Mouse (Mus musculus) MEL-GATA-1-ER (cell line): ENCODE data around the gene Casp3.

Source experiments
- DNase-seq: peaks from one replicate; pipeline ENCODE4 v3.0.0-alpha.2; 2012; ENCODE audit warnings: low read depth; ENCODE audit errors: extremely low read depth

Casp3 gene

DNA sequence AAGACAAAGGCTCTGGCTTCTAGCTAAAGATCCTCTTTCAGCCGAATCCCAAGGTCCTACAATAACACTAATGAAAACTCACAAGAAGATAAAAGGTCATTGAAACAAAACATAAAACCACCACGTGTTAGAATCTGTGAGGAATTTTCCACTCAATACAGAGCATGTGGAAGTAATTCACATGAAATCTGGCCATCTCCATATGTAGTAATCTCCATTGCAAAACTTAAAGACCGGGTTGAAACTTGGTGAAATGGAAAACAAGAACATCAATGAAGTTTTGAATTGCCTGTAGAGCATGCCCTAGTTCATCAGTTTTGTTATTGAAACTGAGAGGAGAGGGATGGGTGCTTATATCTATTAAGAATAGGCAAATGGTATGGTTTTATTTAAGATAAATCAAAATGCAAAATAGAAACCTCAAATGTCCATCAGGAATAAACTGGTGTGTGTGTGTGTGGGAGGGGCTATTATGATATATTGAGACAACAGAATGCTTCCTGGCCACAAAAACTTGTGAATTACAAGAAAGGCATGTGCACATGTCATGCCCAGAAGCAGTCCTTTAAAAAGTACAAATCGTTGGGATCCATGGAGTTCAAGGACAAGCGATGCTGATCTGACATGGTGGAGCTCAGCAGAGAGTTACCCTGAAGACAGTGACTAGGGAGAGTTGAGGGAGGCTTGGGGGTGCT lies 63.7 kb downstream of the Casp3 start:
- DNase-seq: no peak

DNA sequence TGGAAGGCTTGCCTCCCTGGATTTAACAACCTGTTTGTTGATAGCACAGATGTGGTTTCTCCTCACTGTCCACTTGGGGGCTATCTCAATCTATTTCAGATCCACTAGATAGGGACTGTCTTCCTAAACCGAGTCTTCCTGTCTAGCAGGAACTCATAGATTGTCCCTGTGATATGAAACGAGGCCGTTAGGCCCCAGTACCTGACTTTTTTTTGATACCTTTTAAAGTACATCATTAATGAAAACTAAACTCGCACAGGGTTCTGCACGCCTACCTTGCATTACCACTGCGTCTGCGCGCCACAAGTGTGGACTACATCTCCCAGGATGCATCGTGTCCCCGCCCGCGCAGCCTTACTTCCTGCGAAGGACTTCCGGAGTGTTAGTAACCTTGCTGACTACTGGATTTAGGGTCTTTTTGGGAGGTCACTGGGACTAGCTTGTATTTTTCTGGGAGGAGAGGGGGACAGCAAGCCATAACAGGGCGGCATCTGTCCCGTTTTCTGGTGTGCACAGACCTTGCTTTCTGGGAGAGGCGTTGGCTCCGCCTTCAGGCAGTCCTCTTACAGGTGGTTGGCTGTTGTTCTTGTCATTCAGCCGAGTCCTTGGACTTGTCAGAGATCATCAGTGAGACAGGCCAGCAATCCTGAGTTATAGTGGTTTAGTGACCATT lies 69.7 kb downstream of the Casp3 start:
- DNase-seq: peak; percentile 89
